Mouse (Mus musculus) intestine, embryonic 14.5 days (tissue): ENCODE measurements around the gene Adamtsl1. TPM values are rescaled to one million over a fixed set of nuclear protein-coding genes. Genes with fewer than 3 reads are reported as not detected.

ENCODE experiments used
- ATAC-seq: fragments of 200-750 bp; cut with Nextera tagmentation; replicated peaks from 2 replicates; pipeline ENCODE4 v1.8.0; 2017; ENCODE audit warnings: low read depth, moderate number of reproducible peaks, moderate TSS enrichment, moderate library complexity; ENCODE audit not compliant: low FRiP score, low TSS enrichment
- DNase-seq: peaks from one replicate; pipeline ENCODE4 v3.0.0-alpha.2; 2018; ENCODE audit warnings: low spot score
- H3K27ac ChIP-seq: fragments of 300-500 bp; sonication (generic); 2 replicates; pipeline ENCODE4 v1.5.1; 2014; ENCODE audit warnings: low read depth, mild to moderate bottlenecking, control low read depth
- H3K27me3 ChIP-seq: fragments of 300-500 bp; sonication (generic); replicated peaks from 2 replicates; pipeline ENCODE4 v1.6.1; 2014; ENCODE audit warnings: low read length, control low read depth; ENCODE audit not compliant: control insufficient read depth, insufficient read depth
- H3K36me3 ChIP-seq: fragments of 300-500 bp; sonication (generic); 2 replicates; pipeline ENCODE4 v1.6.1; 2014; ENCODE audit warnings: low read length, control low read depth; ENCODE audit not compliant: control insufficient read depth, insufficient read depth
- H3K4me1 ChIP-seq: fragments of 300-500 bp; sonication (generic); replicated peaks from 2 replicates; pipeline ENCODE4 v1.6.1; 2014; ENCODE audit warnings: low read length, control low read depth, mixed read lengths; ENCODE audit not compliant: control insufficient read depth, insufficient read depth
- H3K4me2 ChIP-seq: fragments of 300-500 bp; sonication (generic); 2 replicates; pipeline ENCODE4 v1.6.1; 2014; ENCODE audit warnings: low read length
- H3K4me3 ChIP-seq: fragments of 300-500 bp; sonication (generic); 2 replicates; pipeline ENCODE4 v1.5.1; 2014; ENCODE audit warnings: low read depth, low read length, control low read depth, mixed read lengths
- H3K9ac ChIP-seq: fragments of 300-500 bp; sonication (generic); 2 replicates; pipeline ENCODE4 v1.6.1; 2014; ENCODE audit warnings: mild to moderate bottlenecking, low read length
- H3K9me3 ChIP-seq: fragments of 300-500 bp; sonication (generic); 2 replicates; pipeline ENCODE4 v1.6.1; 2016; ENCODE audit warnings: low read length, control low read depth; ENCODE audit not compliant: control insufficient read depth
- WGBS: fragments of 180-500 bp; shearing (Covaris S2); extraction: QIAGEN DNeasy Blood & Tissue Kit; methylation state at CpG from one replicate; pipeline ENCODE4 v1.1.7; 2014; 5-methylcytosine and 5-hydroxymethylcytosine counted together
- polyA plus RNA-seq: library from polyadenylated mRNA; unstranded; fragments of >200 nt; fragmentation: Nextera tagmentation; extraction: Ambion mirVana; gene quantifications from 2 replicates; pipeline ENCODE4 v1.2.1, GENCODE M21; 2014

Gene Adamtsl1
- polyA plus RNA-seq, 1 experiment from 2014 or later = 12.4 TPM

GRCm38 (mm10) chr4:86352121-86352520, 838.1 kb downstream of the Adamtsl1 start:
- no peak for DNase-seq
- no peak for ATAC-seq
- Histone ChIP-seq H3K4me1 (no peaks in the 10 kb centered on the region), H3K4me3 (no peak overlapping the region), H3K27ac (no peak overlapping the region), H3K9ac (no peak overlapping the region), H3K36me3 (no peaks in the 10 kb centered on the region), H3K9me3 (no peaks in the 10 kb centered on the region), H3K4me2 (no peak overlapping the region), H3K27me3 (no peaks in the 10 kb centered on the region)
- 60% methylated on average over 4 of the region's 4 CpGs for WGBS

- no peak overlapping the region for H3K9ac ChIP-seq
- no peak overlapping the region for H3K4me2 ChIP-seq
- no peak overlapping the region for H3K27ac ChIP-seq
- H3K27me3 ChIP-seq = no peaks in the 10 kb centered on the region
- no peak for DNase-seq
- no peaks in the 10 kb centered on the region for H3K4me1 ChIP-seq
- 87% methylated on average over 4 of the region's 4 CpGs for WGBS
- no peaks in the 10 kb centered on the region for H3K36me3 ChIP-seq
- no peak overlapping the region for H3K4me3 ChIP-seq
- no peak for ATAC-seq
- H3K9me3 ChIP-seq = no peaks in the 10 kb centered on the region
These were observed 839.6 kb downstream of the Adamtsl1 start for GRCm38 (mm10) chr4:86353550-86353949.

- H3K9me3 ChIP-seq = no peaks in the 10 kb centered on the region
- H3K36me3 ChIP-seq = no peaks in the 10 kb centered on the region
- H3K4me2 ChIP-seq = no peak overlapping the region
- WGBS = 77% methylated on average over 5 of the region's 5 CpGs
- no peaks in the 10 kb centered on the region for H3K4me1 ChIP-seq
- DNase-seq (no peak), ATAC-seq (no peak)
- H3K9ac ChIP-seq = no peak overlapping the region
- H3K27me3 ChIP-seq = no peaks in the 10 kb centered on the region
- H3K27ac ChIP-seq = no peak overlapping the region
- no peak overlapping the region for H3K4me3 ChIP-seq
These were observed 845.4 kb downstream of the Adamtsl1 start for GRCm38 (mm10) chr4:86359398-86359797.

GRCm38 (mm10) chr4:86369055-86369454, 855.1 kb downstream of the Adamtsl1 start:
- Histone ChIP-seq H3K36me3 (no peaks in the 10 kb centered on the region), H3K4me3 (no peak overlapping the region), H3K4me2 (no peak overlapping the region), H3K27ac (no peak overlapping the region), H3K4me1 (no peaks in the 10 kb centered on the region), H3K27me3 (no peaks in the 10 kb centered on the region), H3K9ac (no peak overlapping the region), H3K9me3 (no peaks in the 10 kb centered on the region)
- no peak for ATAC-seq
- DNase-seq = no peak
- WGBS = 69% methylated on average over 8 of the region's 8 CpGs

GRCm38 (mm10) chr4:86373166-86373565, 859.2 kb downstream of the Adamtsl1 start:
- H3K4me1 ChIP-seq = 0 out of 2 replicates have a peak, but pooled peaks cover 3% of the 10 kb centered on the region
- no peak for DNase-seq
- no peak for ATAC-seq
- no peaks in the 10 kb centered on the region for H3K36me3 ChIP-seq
- no peak overlapping the region for H3K4me3 ChIP-seq
- 66% methylated on average over 2 of the region's 2 CpGs for WGBS
- no peak overlapping the region for H3K9ac ChIP-seq
- no peaks in the 10 kb centered on the region for H3K27me3 ChIP-seq
- H3K4me2 ChIP-seq = no peak overlapping the region
- H3K27ac ChIP-seq = no peak overlapping the region
- no peaks in the 10 kb centered on the region for H3K9me3 ChIP-seq

- no peak for ATAC-seq
- no peak for DNase-seq
- Histone ChIP-seq H3K4me3 (no peak overlapping the region), H3K36me3 (no peaks in the 10 kb centered on the region), H3K9ac (no peak overlapping the region), H3K4me1 (peaks cover 3% of the 10 kb centered on the region; the same call in 1 of the 2 replicates), H3K27ac (no peak overlapping the region), H3K9me3 (no peaks in the 10 kb centered on the region), H3K27me3 (no peaks in the 10 kb centered on the region), H3K4me2 (no peak overlapping the region)
- WGBS = 61% methylated on average over 2 of the region's 2 CpGs
These were observed 869.2 kb downstream of the Adamtsl1 start for GRCm38 (mm10) chr4:86383124-86383523.

GRCm38 (mm10) chr4:86385121-86385520, 871.1 kb downstream of the Adamtsl1 start:
- Histone ChIP-seq H3K36me3 (no peaks in the 10 kb centered on the region), H3K27me3 (no peaks in the 10 kb centered on the region), H3K9me3 (no peaks in the 10 kb centered on the region), H3K27ac (no peak overlapping the region), H3K4me3 (no peak overlapping the region), H3K4me1 (peaks cover 7% of the 10 kb centered on the region), H3K9ac (no peak overlapping the region), H3K4me2 (no peak overlapping the region)
- 90% methylated on average over 6 of the region's 6 CpGs for WGBS
- no peak for ATAC-seq
- no peak for DNase-seq

GRCm38 (mm10) chr4:86388430-86388829, 874.5 kb downstream of the Adamtsl1 start:
- Histone ChIP-seq H3K9ac (no peak overlapping the region), H3K27me3 (no peaks in the 10 kb centered on the region), H3K4me2 (no peak overlapping the region), H3K4me1 (peaks cover 5% of the 10 kb centered on the region), H3K36me3 (no peaks in the 10 kb centered on the region), H3K9me3 (no peaks in the 10 kb centered on the region), H3K4me3 (no peak overlapping the region), H3K27ac (0 out of 2 replicates have a peak overlapping the region, but pooled peaks have one; percentile 7)
- DNase-seq = peak; percentile 63
- peak; percentile 40; the same call in 1 of the 2 replicates for ATAC-seq
- WGBS = 54% methylated on average over 5 of the region's 5 CpGs

- Histone ChIP-seq H3K4me2 (no peak overlapping the region), H3K4me1 (peaks cover 5% of the 10 kb centered on the region), H3K27me3 (no peaks in the 10 kb centered on the region), H3K9me3 (no peaks in the 10 kb centered on the region), H3K27ac (no peak overlapping the region), H3K9ac (no peak overlapping the region), H3K4me3 (no peak overlapping the region), H3K36me3 (no peaks in the 10 kb centered on the region)
- no peak for DNase-seq
- WGBS = 71% methylated on average over 3 of the region's 3 CpGs
- no peak for ATAC-seq
These were observed 877.2 kb downstream of the Adamtsl1 start for GRCm38 (mm10) chr4:86391176-86391575.
